Mouse (Mus musculus): ENCODE data around the gene Il24. TPM values are rescaled to one million over a fixed set of nuclear protein-coding genes. Genes with fewer than 3 reads are reported as not detected.

Il24 gene
- polyA plus RNA-seq, 1 experiment from 2014 or later = not detected

- H3K36me3 ChIP-seq = no peaks in the 10 kb centered on the region
Measured at GRCm38 (mm10) chr1:130841621-130842020, 45.6 kb downstream of the Il24 start.

GRCm38 (mm10) chr1:130840599-130841379 is 46.5 kb downstream of the Il24 start:
- no peak overlapping the region for H3K4me3 ChIP-seq
- H3K36me3 ChIP-seq = no peaks in the 10 kb centered on the region
- H3K9me3 ChIP-seq (replicated peaks) = no peaks in the 10 kb centered on the region
- DNase-seq (ENCODE audit: low spot score) = no peak
- H3K4me1 ChIP-seq = 0 out of 2 replicates have a peak, but pooled peaks cover 12% of the 10 kb centered on the region
- WGBS = 67% methylated on average over 8 of the region's 8 CpGs
- no peak overlapping the region for H3K27ac ChIP-seq
- no peaks in the 10 kb centered on the region for H3K27me3 ChIP-seq (ENCODE audit: low read depth, poor library complexity, severe bottlenecking)

More at GRCm38 (mm10) chr1:130841621-130842020, 45.6 kb downstream of the Il24 start:
- 0 out of 2 replicates have a peak, but pooled peaks cover 12% of the 10 kb centered on the region for H3K4me1 ChIP-seq
- 87% methylated on average over 7 of the region's 7 CpGs for WGBS
- DNase-seq (ENCODE audit: low spot score) = no peak
- no peak overlapping the region for H3K4me3 ChIP-seq
- no peaks in the 10 kb centered on the region for H3K9me3 ChIP-seq (replicated peaks)
- H3K27me3 ChIP-seq (ENCODE audit: low read depth, poor library complexity, severe bottlenecking) = no peaks in the 10 kb centered on the region
- no peak overlapping the region for H3K27ac ChIP-seq

- Histone ChIP-seq H3K36me3 (no peaks in the 10 kb centered on the region), H3K27ac (no peak overlapping the region), H3K27me3 (ENCODE audit: low read depth, poor library complexity, severe bottlenecking) (no peaks in the 10 kb centered on the region), H3K4me1 (0 out of 2 replicates have a peak, but pooled peaks cover 12% of the 10 kb centered on the region), H3K4me3 (no peak overlapping the region), H3K9me3 (replicated peaks) (no peaks in the 10 kb centered on the region)
- 53% methylated on average over 6 of the region's 6 CpGs for WGBS
- no peak for DNase-seq (ENCODE audit: low spot score)
Measured at GRCm38 (mm10) chr1:130838288-130838687, 49.0 kb downstream of the Il24 start.

GRCm38 (mm10) chr1:130835161-130835936 is 51.9 kb downstream of the Il24 start:
- no peaks in the 10 kb centered on the region for H3K27me3 ChIP-seq (ENCODE audit: low read depth, poor library complexity, severe bottlenecking)

GRCm38 (mm10) chr1:130832230-130833149 is 54.8 kb downstream of the Il24 start:
- no peak overlapping the region for H3K27ac ChIP-seq
- no peaks in the 10 kb centered on the region for H3K9me3 ChIP-seq (replicated peaks)
- 67% methylated on average over 5 of the region's 5 CpGs for WGBS
- no peaks in the 10 kb centered on the region for H3K4me1 ChIP-seq
- no peak overlapping the region for H3K4me3 ChIP-seq
- no peaks in the 10 kb centered on the region for H3K27me3 ChIP-seq (ENCODE audit: low read depth, poor library complexity, severe bottlenecking)
- no peak for DNase-seq (ENCODE audit: low spot score)
- H3K36me3 ChIP-seq = no peaks in the 10 kb centered on the region

More at GRCm38 (mm10) chr1:130835161-130835936, 51.9 kb downstream of the Il24 start:
- Histone ChIP-seq H3K27ac (no peak overlapping the region), H3K4me1 (0 out of 2 replicates have a peak, but pooled peaks cover 4% of the 10 kb centered on the region), H3K9me3 (replicated peaks) (no peaks in the 10 kb centered on the region), H3K4me3 (no peak overlapping the region), H3K36me3 (no peaks in the 10 kb centered on the region)
- DNase-seq (ENCODE audit: low spot score) = no peak
- WGBS = 91% methylated on average over 6 of the region's 6 CpGs

Other genes with a start within 250 kb of the Il24 start
- gene C4bp, start 225.8 kb downstream of the Il24 start, polyA plus RNA-seq (2016; fragmentation: Nextera tagmentation; extraction: Ambion mirVana) = not detected in 2 replicates
- gene Gm29427, start 171.7 kb downstream of the Il24 start, polyA plus RNA-seq (2016; fragmentation: Nextera tagmentation; extraction: Ambion mirVana) = not detected in 2 replicates
- gene Yod1, start 170.1 kb downstream of the Il24 start, polyA plus RNA-seq (2016; fragmentation: Nextera tagmentation; extraction: Ambion mirVana) = 6.0 and 8.2 TPM in 2 replicates
- 3.4 and 5.1 TPM in 2 replicates for gene Pfkfb2, start 158.2 kb downstream of the Il24 start, polyA plus RNA-seq (2016; fragmentation: Nextera tagmentation; extraction: Ambion mirVana)
- gene AA986860, start 155.5 kb downstream of the Il24 start, polyA plus RNA-seq (2016; fragmentation: Nextera tagmentation; extraction: Ambion mirVana) = 0.23 and 0.38 TPM in 2 replicates
- not detected in 2 replicates for gene Fcamr, start 86.6 kb downstream of the Il24 start, polyA plus RNA-seq (2016; fragmentation: Nextera tagmentation; extraction: Ambion mirVana)
- not detected in 2 replicates for gene Pigr, start 60.8 kb downstream of the Il24 start, polyA plus RNA-seq (2016; fragmentation: Nextera tagmentation; extraction: Ambion mirVana)
- gene Fcmr, start 21.8 kb downstream of the Il24 start, polyA plus RNA-seq (2016; fragmentation: Nextera tagmentation; extraction: Ambion mirVana) = 0.33 and 0.69 TPM in 2 replicates
- not detected in 2 replicates for gene Il20, start 24.0 kb upstream of the Il24 start, polyA plus RNA-seq (2016; fragmentation: Nextera tagmentation; extraction: Ambion mirVana)
- 0.20 TPM in 1 of 2 replicates, not detected in the other for gene Il19, start 52.7 kb upstream of the Il24 start, polyA plus RNA-seq (2016; fragmentation: Nextera tagmentation; extraction: Ambion mirVana)
- gene Il10, start 132.4 kb upstream of the Il24 start, polyA plus RNA-seq (2016; fragmentation: Nextera tagmentation; extraction: Ambion mirVana) = not detected in 2 replicates
- 46.8 and 47.9 TPM in 2 replicates for gene Mapkapk2, start 210.4 kb upstream of the Il24 start, polyA plus RNA-seq (2016; fragmentation: Nextera tagmentation; extraction: Ambion mirVana)

Data from limb, embryonic 10.5 days (tissue).